Mouse (Mus musculus): ENCODE results near the gene Gm11437. TPM values are rescaled to one million over a fixed set of nuclear protein-coding genes. Genes with fewer than 3 reads are reported as not detected.

The Gm11437 gene
- polyA plus RNA-seq, 2 experiments = not detected

DNA sequence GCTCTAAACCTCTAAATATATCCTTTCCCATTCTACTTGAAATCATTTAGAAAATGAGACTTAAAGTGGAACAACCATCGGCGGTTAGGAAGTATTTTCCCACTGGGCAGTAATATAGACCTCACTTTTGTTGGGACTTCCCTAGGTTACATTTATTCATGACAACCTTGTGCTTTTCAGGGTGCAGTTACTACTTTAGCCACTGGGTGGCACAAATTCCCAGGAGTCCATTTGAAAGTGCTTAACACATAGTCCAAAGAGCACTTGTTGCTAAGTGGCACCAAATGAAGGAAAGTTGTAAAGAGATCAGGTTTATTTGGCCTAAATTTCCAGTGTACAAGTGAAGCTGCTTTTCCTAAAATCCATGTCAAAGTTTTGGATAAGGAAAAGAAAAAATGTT, 25.5 kb downstream of the Gm11437 start:
- H3K4me2 ChIP-seq (replicated peaks; ENCODE audit: low read depth, low read length, severe bottlenecking) = no peak overlapping the region
- no peak for ATAC-seq (ENCODE audit: low FRiP score, low read depth)
- TF ChIP-seq POLR2A (IDR thresholded peaks at IDR 0.05; ENCODE audit: borderline replicate concordance, extremely low read depth, insufficient read depth, insufficient read length) = no peak
- no peak overlapping the region for H3K4me3 ChIP-seq (replicated peaks; ENCODE audit: low read length)
- H3K36me3 ChIP-seq (ENCODE audit: control insufficient read depth, insufficient read depth, low read length) = no peaks in the 10 kb centered on the region
- no peaks in the 10 kb centered on the region for H3K9me3 ChIP-seq (ENCODE audit: control insufficient read depth, low read length)
- no peak overlapping the region for H3K27ac ChIP-seq (replicated peaks; ENCODE audit: low read depth, low read length)
- WGBS = 56% methylated on average over 2 of the region's 2 CpGs
- DNase-seq (ENCODE audit: low spot score) = no peak
- H3K27me3 ChIP-seq (ENCODE audit: control insufficient read depth, insufficient read depth, low read length) = no peaks in the 10 kb centered on the region
- H3K4me1 ChIP-seq (ENCODE audit: control insufficient read depth, insufficient read depth, low read length) = no peaks in the 10 kb centered on the region
- no peak overlapping the region for H3K9ac ChIP-seq (ENCODE audit: low read depth, low read length, severe bottlenecking)

DNA sequence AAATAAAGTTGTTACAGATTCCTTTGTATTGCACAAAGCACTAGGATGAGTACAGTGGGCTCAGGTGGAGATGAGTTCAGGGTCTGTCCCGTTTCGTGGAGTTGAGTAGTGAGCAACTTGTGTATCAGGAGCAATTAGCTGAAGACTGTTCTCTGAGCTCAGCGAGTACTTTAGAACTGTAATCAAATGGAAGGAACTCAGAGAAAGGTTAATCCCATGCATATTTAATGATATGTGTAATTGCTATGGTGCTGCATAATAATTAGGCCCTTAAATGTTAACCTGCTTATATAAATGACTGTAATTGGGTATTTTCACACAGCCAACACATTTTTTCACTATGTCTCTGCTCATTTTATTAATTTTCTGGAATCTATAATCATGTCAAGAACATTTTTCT, 30.8 kb downstream of the Gm11437 start:
- H3K27ac ChIP-seq (replicated peaks; ENCODE audit: low read depth, low read length) = no peak overlapping the region
- WGBS = 82% methylated on average over 3 of the region's 3 CpGs
- no peaks in the 10 kb centered on the region for H3K27me3 ChIP-seq (ENCODE audit: control insufficient read depth, insufficient read depth, low read length)
- H3K4me3 ChIP-seq (replicated peaks; ENCODE audit: low read length) = no peak overlapping the region
- H3K4me2 ChIP-seq (replicated peaks; ENCODE audit: low read depth, low read length, severe bottlenecking) = no peak overlapping the region
- H3K36me3 ChIP-seq (ENCODE audit: control insufficient read depth, insufficient read depth, low read length) = no peaks in the 10 kb centered on the region
- no peak for TF ChIP-seq POLR2A (IDR thresholded peaks at IDR 0.05; ENCODE audit: borderline replicate concordance, extremely low read depth, insufficient read depth, insufficient read length)
- no peaks in the 10 kb centered on the region for H3K4me1 ChIP-seq (ENCODE audit: control insufficient read depth, insufficient read depth, low read length)
- H3K9me3 ChIP-seq (ENCODE audit: control insufficient read depth, low read length) = no peaks in the 10 kb centered on the region
- DNase-seq (ENCODE audit: low spot score) (no peak), ATAC-seq (ENCODE audit: low FRiP score, low read depth) (no peak)
- no peak overlapping the region for H3K9ac ChIP-seq (ENCODE audit: low read depth, low read length, severe bottlenecking)

DNA sequence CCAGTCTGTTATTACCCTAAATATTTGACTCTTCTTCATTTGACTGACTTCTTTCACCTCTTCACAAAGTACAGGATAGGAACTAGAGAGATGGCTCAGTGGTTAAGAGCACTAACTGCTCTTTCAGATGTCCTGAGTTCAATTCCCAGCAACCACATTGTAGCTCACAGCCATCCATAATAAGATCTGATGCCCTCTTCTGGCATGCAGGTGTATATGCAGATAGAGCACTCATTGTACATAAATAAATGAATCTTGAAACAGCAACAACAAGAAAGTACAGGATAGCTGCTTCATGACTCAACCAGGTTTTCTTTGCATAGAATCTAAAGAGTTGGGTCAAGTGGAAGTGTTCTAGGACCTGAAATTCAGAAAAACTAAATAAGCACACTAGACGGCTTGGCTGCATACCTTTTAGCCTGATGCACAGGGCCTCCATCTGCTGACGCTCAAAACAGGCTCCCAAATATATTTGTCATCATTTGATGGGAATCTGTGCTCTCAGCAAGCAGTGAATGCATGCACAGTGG, 32.9 kb downstream of the Gm11437 start:
- H3K4me2 ChIP-seq (replicated peaks; ENCODE audit: low read depth, low read length, severe bottlenecking) = no peak overlapping the region
- H3K9me3 ChIP-seq (ENCODE audit: control insufficient read depth, low read length) = no peaks in the 10 kb centered on the region
- no peak for ATAC-seq (ENCODE audit: low FRiP score, low read depth)
- no peak for TF ChIP-seq POLR2A (IDR thresholded peaks at IDR 0.05; ENCODE audit: borderline replicate concordance, extremely low read depth, insufficient read depth, insufficient read length)
- no peaks in the 10 kb centered on the region for H3K36me3 ChIP-seq (ENCODE audit: control insufficient read depth, insufficient read depth, low read length)
- 88% methylated on average over 2 of the region's 2 CpGs for WGBS
- H3K27me3 ChIP-seq (ENCODE audit: control insufficient read depth, insufficient read depth, low read length) = no peaks in the 10 kb centered on the region
- H3K4me3 ChIP-seq (replicated peaks; ENCODE audit: low read length) = no peak overlapping the region
- H3K4me1 ChIP-seq (ENCODE audit: control insufficient read depth, insufficient read depth, low read length) = no peaks in the 10 kb centered on the region
- no peak for DNase-seq (ENCODE audit: low spot score)
- no peak overlapping the region for H3K9ac ChIP-seq (ENCODE audit: low read depth, low read length, severe bottlenecking)
- no peak overlapping the region for H3K27ac ChIP-seq (replicated peaks; ENCODE audit: low read depth, low read length)

DNA sequence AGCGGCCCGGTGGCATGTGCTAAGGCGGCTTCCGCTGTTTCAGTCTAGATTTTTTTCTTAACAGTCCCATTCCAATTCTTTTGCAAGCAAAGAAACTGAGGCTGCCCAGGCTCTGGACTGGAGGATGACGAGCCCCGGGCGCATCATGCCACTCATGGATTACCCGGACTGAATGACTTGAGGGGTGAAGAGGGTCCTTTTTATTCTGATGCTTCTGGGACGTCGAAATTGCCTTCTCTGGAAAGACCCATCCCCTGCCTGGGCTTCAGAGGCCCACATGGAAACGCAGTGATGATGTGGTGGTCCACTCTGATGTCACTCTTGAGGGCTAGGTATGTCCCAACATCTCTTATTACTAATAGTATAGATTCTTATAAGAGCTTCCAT, 37.5 kb downstream of the Gm11437 start:
- Histone ChIP-seq H3K36me3 (ENCODE audit: control insufficient read depth, insufficient read depth, low read length) (peaks cover 19% of the 10 kb centered on the region), H3K4me3 (replicated peaks; ENCODE audit: low read length) (peak overlapping the region; percentile 83), H3K4me2 (replicated peaks; ENCODE audit: low read depth, low read length, severe bottlenecking) (peak overlapping the region; percentile 79), H3K9me3 (ENCODE audit: control insufficient read depth, low read length) (no peaks in the 10 kb centered on the region), H3K9ac (ENCODE audit: low read depth, low read length, severe bottlenecking) (peak overlapping the region; percentile 85), H3K27me3 (ENCODE audit: control insufficient read depth, insufficient read depth, low read length) (no peaks in the 10 kb centered on the region), H3K27ac (replicated peaks; ENCODE audit: low read depth, low read length) (no peak overlapping the region), H3K4me1 (ENCODE audit: control insufficient read depth, insufficient read depth, low read length) (no peaks in the 10 kb centered on the region; the same call in 1 of the 2 replicates)
- DNase-seq (ENCODE audit: low spot score) = no peak
- WGBS = 5% methylated on average over 11 of the region's 11 CpGs
- peak; percentile 25 for ATAC-seq (ENCODE audit: low FRiP score, low read depth)
- TF ChIP-seq POLR2A (IDR thresholded peaks at IDR 0.05; ENCODE audit: borderline replicate concordance, extremely low read depth, insufficient read depth, insufficient read length) = no peak

DNA sequence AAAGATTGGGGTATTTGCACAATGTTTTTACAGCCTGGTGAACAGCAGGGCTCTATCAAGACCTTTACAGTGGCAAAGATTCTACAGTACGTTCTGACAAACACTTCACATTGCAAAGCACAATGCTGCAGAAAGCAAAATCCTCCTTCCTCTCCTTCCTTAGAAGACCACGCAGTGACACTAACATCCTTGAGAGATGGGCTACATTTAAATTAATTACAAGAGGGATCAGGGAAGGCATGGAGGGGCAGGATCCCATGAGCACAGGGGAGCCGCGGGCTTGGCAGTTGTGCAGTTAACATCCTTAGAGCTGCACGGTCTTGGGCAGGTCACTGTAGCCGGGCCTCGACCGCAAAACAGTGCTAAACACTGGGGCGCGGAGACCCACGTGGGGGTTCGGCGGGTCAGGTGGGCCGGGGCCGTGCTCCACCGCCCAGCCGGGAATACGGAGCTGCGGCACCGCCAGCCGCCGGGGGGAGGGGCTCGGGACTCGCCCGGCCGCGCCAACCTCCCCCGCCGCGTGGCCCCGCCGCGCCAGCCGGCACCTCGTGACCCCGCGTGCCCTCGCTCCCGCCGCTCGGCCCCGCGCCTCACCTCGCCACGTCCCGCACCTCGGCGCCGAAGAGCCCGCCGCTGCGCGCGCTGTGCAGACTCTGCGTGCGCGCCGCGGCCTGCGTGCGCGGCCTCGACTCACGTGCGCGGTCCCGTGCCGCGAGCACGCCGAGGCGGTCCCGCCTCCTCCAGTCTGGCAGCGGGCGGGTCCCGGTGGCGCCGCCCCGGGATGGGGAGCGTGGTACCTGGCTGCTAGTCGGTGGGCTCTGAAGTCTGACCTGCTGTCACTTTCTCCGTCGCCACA, 38.1 kb downstream of the Gm11437 start, which contains the start of the genes Tada2a and Acaca:
Gene Tada2a (minus strand): TSS at position 658 of the 856 bp plus-strand sequence.
Gene Acaca (plus strand): TSS at position 730 of the 856 bp plus-strand sequence.
- DNase-seq (ENCODE audit: low spot score) (peak; percentile 76), ATAC-seq (ENCODE audit: low FRiP score, low read depth) (peak; percentile 93)
- Histone ChIP-seq H3K36me3 (ENCODE audit: control insufficient read depth, insufficient read depth, low read length) (peaks cover 23% of the 10 kb centered on the region), H3K9ac (ENCODE audit: low read depth, low read length, severe bottlenecking) (peak within 1 kb of the TSS; percentile 85), H3K4me1 (ENCODE audit: control insufficient read depth, insufficient read depth, low read length) (no peaks in the 10 kb centered on the region; the same call in 1 of the 2 replicates), H3K27ac (replicated peaks; ENCODE audit: low read depth, low read length) (peak within 1 kb of the TSS; percentile 26; the same call in 1 of the 2 replicates), H3K27me3 (ENCODE audit: control insufficient read depth, insufficient read depth, low read length) (no peaks in the 10 kb centered on the region), H3K4me2 (replicated peaks; ENCODE audit: low read depth, low read length, severe bottlenecking) (peak within 1 kb of the TSS; percentile 79), H3K9me3 (ENCODE audit: control insufficient read depth, low read length) (no peaks in the 10 kb centered on the region), H3K4me3 (replicated peaks; ENCODE audit: low read length) (peak within 1 kb of the TSS; percentile 83)
- peak; percentile 69; the same call in 1 of the 2 replicates for TF ChIP-seq POLR2A (IDR thresholded peaks at IDR 0.05; ENCODE audit: borderline replicate concordance, extremely low read depth, insufficient read depth, insufficient read length)
- WGBS = under 1% methylated on average over 33 of the region's 83 CpGs

Measured in limb, embryonic 14.5 days (tissue).